Mouse (Mus musculus) spleen, postnatal 36 days (tissue): ENCODE measurements around the gene Lrrc45.
"Not testable (repeated sequence)": the region's sequence is repeated elsewhere in the genome, so short reads cannot be mapped to it uniquely, and the experiment has no call there.

ENCODE experiments used
- DNase-seq, 2 experiments: peaks; one replicate each; pipeline ENCODE4 v3.0.0; 2022; ENCODE audit warnings: low spot score in 2 of 2, mixed read lengths in 1 of 2

Lrrc45 gene

GRCm38 (mm10) chr11:120726243-120727168, 12.8 kb downstream of the Lrrc45 start:
- DNase-seq: no peak

- DNase-seq: peak; percentile 86 to 88
These were observed 13.4 kb downstream of the Lrrc45 start, which contains the start of gene Dcxr for GRCm38 (mm10) chr11:120727169-120727527. Gene Dcxr, minus strand, starts transcription at chr11:120727281.

GRCm38 (mm10) chr11:120727564-120727963, 13.8 kb downstream of the Lrrc45 start:
- no peak for DNase-seq

GRCm38 (mm10) chr11:120728530-120729240, 15.0 kb downstream of the Lrrc45 start:
- DNase-seq: no peak

- DNase-seq: peak; percentile 41 to 53
These were observed 15.8 kb downstream of the Lrrc45 start for GRCm38 (mm10) chr11:120729432-120730050.

GRCm38 (mm10) chr11:120730331-120730870, 16.7 kb downstream of the Lrrc45 start:
- no peak for DNase-seq

GRCm38 (mm10) chr11:120731395-120731794, 17.7 kb downstream of the Lrrc45 start:
- DNase-seq: no peak

- DNase-seq: no peak
These were observed 18.3 kb downstream of the Lrrc45 start, which contains the start of gene Cbr2 for GRCm38 (mm10) chr11:120731858-120732680. Gene Cbr2, minus strand, starts transcription at chr11:120732114.

- DNase-seq: no peak
These were observed 19.8 kb downstream of the Lrrc45 start for GRCm38 (mm10) chr11:120733521-120733920.

GRCm38 (mm10) chr11:120736424-120736823, 22.7 kb downstream of the Lrrc45 start:
- no peak for DNase-seq

- no peak for DNase-seq
These were observed 27.3 kb downstream of the Lrrc45 start for GRCm38 (mm10) chr11:120740981-120741380.

- no peak for DNase-seq
These were observed 30.5 kb downstream of the Lrrc45 start for GRCm38 (mm10) chr11:120744121-120744701.

- DNase-seq: no peak
These were observed 34.2 kb downstream of the Lrrc45 start for GRCm38 (mm10) chr11:120747974-120748373.

GRCm38 (mm10) chr11:120749430-120749829, 35.7 kb downstream of the Lrrc45 start:
- peak; percentile 27 to 34 for DNase-seq

GRCm38 (mm10) chr11:120751606-120752005, 37.9 kb downstream of the Lrrc45 start:
- DNase-seq: no peak

- DNase-seq: no peak
These were observed 46.5 kb downstream of the Lrrc45 start for GRCm38 (mm10) chr11:120760236-120760635.

GRCm38 (mm10) chr11:120761811-120762671, 48.3 kb downstream of the Lrrc45 start:
- DNase-seq: no peak

GRCm38 (mm10) chr11:120762672-120763041, 48.9 kb downstream of the Lrrc45 start, which contains the start of gene Hmga1b:
Gene Hmga1b, plus strand, starts transcription at chr11:120762794.
- not testable (repeated sequence) for DNase-seq
